Mouse (Mus musculus) neural tube, embryonic 12.5 days (tissue): Measurements from ENCODE around the gene Erbin. TPM values are rescaled to one million over a fixed set of nuclear protein-coding genes. Genes with fewer than 3 reads are reported as not detected.

Source experiments
- ATAC-seq: fragments of 200-750 bp; cut with Nextera tagmentation; 2 replicates; pipeline ENCODE4 v1.8.0; 2017; ENCODE audit warnings: low read depth, mild to moderate bottlenecking, moderate TSS enrichment, moderate library complexity; ENCODE audit not compliant: low FRiP score
- H3K27ac ChIP-seq: fragments of 300-500 bp; sonication (generic); 2 replicates; pipeline ENCODE4 v1.5.1; 2016
- H3K27me3 ChIP-seq: fragments of 300-500 bp; sonication (generic); replicated peaks from 2 replicates; pipeline ENCODE4 v1.6.1; 2016; ENCODE audit warnings: mild to moderate bottlenecking
- H3K36me3 ChIP-seq: fragments of 300-500 bp; sonication (generic); 2 replicates; pipeline ENCODE4 v1.6.1; 2016; ENCODE audit warnings: mild to moderate bottlenecking
- H3K4me1 ChIP-seq: fragments of 300-500 bp; sonication (generic); 2 replicates; pipeline ENCODE4 v1.6.1; 2016
- H3K4me2 ChIP-seq: fragments of 300-500 bp; sonication (generic); replicated peaks from 2 replicates; pipeline ENCODE4 v1.6.1; 2016; ENCODE audit warnings: mild to moderate bottlenecking
- H3K4me3 ChIP-seq: fragments of 300-500 bp; sonication (generic); 2 replicates; pipeline ENCODE4 v1.5.1; 2016
- H3K9ac ChIP-seq: fragments of 300-500 bp; sonication (generic); 2 replicates; pipeline ENCODE4 v1.6.1; 2016; ENCODE audit warnings: mild to moderate bottlenecking
- H3K9me3 ChIP-seq: fragments of 300-500 bp; sonication (generic); 2 replicates; pipeline ENCODE4 v1.6.1; 2016; ENCODE audit warnings: mild to moderate bottlenecking
- WGBS: fragments of 180-500 bp; shearing (Covaris S2); methylation state at CpG from one replicate; pipeline ENCODE4 v1.1.7; 2016; 5-methylcytosine and 5-hydroxymethylcytosine counted together
- polyA plus RNA-seq: library from polyadenylated mRNA; unstranded; fragments of >200 nt; fragmentation: Nextera tagmentation; extraction: Ambion mirVana; gene quantifications from 2 replicates; pipeline ENCODE4 v1.2.1, GENCODE M21; 2016

Gene Erbin
- polyA plus RNA-seq, 1 experiment from 2014 or later, result 19.0 TPM

DNA sequence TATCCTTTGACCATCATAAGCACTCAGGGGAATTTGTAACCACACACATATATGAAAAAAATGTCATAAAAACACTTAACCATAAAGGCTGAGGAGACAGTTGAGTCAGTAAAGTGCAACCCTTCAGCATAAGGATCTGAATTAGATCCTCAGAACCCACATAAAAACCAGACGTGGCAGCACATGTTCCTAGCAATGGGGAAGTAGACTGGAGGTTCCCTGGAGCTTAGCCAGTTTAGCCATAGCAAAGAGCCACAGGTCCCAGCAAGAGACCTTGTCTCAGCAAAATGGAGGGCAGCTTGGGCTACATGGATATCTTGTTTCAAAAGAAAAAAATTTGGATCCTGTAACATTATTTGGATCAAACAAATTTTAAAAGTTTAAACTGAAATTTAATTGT is 20.3 kb downstream of the Erbin start:
- Histone ChIP-seq H3K4me2 (no peak overlapping the region), H3K36me3 (peaks cover 7% of the 10 kb centered on the region), H3K4me1 (no peaks in the 10 kb centered on the region), H3K4me3 (no peak overlapping the region), H3K9me3 (peaks cover 10% of the 10 kb centered on the region; the same call in 1 of the 2 replicates), H3K27ac (no peak overlapping the region), H3K9ac (no peak overlapping the region), H3K27me3 (no peaks in the 10 kb centered on the region)
- WGBS, result 91% methylated on average over 1 of the region's 1 CpGs
- no peak for ATAC-seq

DNA sequence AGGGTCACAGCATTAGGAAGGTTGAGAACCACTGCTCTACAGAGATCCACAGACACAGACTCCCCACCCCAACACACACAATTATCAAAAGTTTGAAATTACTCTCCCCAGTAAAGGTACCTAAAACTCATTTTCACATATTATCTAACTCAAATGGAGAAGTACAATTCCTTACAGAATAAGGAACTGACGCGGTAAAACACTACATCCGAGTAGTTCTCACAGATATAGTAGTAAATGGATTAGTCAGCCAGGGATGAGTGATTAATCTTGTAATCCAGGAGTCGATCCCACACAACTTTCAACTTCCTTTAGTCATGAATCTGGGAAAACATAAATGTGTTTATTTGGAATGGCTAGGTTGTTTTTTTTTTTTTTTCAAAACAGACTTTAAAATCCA is 22.7 kb downstream of the Erbin start:
- no peaks in the 10 kb centered on the region for H3K4me1 ChIP-seq
- no peak overlapping the region for H3K4me2 ChIP-seq
- no peak overlapping the region for H3K4me3 ChIP-seq
- 98% methylated on average over 4 of the region's 4 CpGs for WGBS
- H3K27me3 ChIP-seq, result no peaks in the 10 kb centered on the region
- peaks cover 7% of the 10 kb centered on the region for H3K36me3 ChIP-seq
- ATAC-seq, result no peak
- H3K27ac ChIP-seq, result no peak overlapping the region
- H3K9ac ChIP-seq, result no peak overlapping the region
- peaks cover 10% of the 10 kb centered on the region; the same call in 1 of the 2 replicates for H3K9me3 ChIP-seq

DNA sequence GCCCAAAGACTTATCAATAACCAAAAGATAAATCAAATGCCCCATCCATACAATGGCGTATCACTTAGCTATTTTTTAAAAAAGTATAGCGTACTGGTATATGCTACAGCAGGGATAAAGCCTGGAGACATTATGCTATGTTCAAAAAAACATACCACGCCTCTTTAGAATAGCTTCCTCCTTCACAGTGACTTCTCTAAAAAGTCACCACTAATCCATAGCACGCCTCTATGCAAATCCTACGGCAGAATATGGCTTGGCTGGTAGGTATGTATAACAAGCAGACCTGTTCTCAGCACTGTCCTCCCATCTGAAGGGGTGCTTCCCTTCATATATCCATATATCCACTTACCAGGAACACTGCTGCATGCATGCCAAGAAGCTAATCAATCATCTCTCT is 27.2 kb downstream of the Erbin start:
- Histone ChIP-seq H3K4me1 (0 out of 2 replicates have a peak, but pooled peaks cover 10% of the 10 kb centered on the region), H3K4me3 (no peak overlapping the region), H3K27ac (no peak overlapping the region), H3K4me2 (no peak overlapping the region), H3K9me3 (0 out of 2 replicates have a peak, but pooled peaks cover 4% of the 10 kb centered on the region), H3K36me3 (0 out of 2 replicates have a peak, but pooled peaks cover 3% of the 10 kb centered on the region), H3K9ac (no peak overlapping the region), H3K27me3 (no peaks in the 10 kb centered on the region)
- no peak for ATAC-seq
- 96% methylated on average over 5 of the region's 5 CpGs for WGBS

DNA sequence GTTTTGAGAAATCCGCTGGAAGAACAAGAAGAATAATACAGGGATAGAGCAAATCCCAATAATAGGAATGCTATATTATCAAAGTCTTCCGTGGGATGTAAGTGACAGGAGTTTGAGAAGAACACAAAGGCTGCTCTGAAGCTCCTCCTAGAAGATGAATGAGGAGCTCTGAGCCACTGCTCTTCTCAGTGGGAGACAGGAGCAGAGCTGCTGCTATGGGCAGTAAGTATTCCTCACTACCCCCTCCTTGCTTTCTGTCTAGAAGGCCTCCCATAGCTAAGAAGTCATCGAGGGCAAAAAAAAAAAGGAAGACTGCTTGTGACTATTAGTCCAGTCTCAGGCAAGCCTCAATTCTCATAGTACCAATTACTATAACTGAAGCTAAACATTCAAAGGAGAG is 30.3 kb downstream of the Erbin start:
- 0 out of 2 replicates have a peak, but pooled peaks cover 10% of the 10 kb centered on the region for H3K4me1 ChIP-seq
- H3K36me3 ChIP-seq, result no peaks in the 10 kb centered on the region
- H3K4me3 ChIP-seq, result no peak overlapping the region
- no peak overlapping the region for H3K4me2 ChIP-seq
- ATAC-seq, result no peak
- no peak overlapping the region for H3K27ac ChIP-seq
- no peak overlapping the region for H3K9ac ChIP-seq
- no peaks in the 10 kb centered on the region for H3K9me3 ChIP-seq
- WGBS, result 45% methylated on average over 3 of the region's 3 CpGs
- H3K27me3 ChIP-seq, result no peaks in the 10 kb centered on the region

- WGBS, result 90% methylated on average over 3 of the region's 3 CpGs
- no peak overlapping the region for H3K4me2 ChIP-seq
- H3K9me3 ChIP-seq, result no peaks in the 10 kb centered on the region
- H3K27me3 ChIP-seq, result no peaks in the 10 kb centered on the region
- no peak overlapping the region for H3K4me3 ChIP-seq
- no peak for ATAC-seq
- H3K36me3 ChIP-seq, result no peaks in the 10 kb centered on the region
- no peak overlapping the region for H3K9ac ChIP-seq
- 0 out of 2 replicates have a peak, but pooled peaks cover 10% of the 10 kb centered on the region for H3K4me1 ChIP-seq
- no peak overlapping the region for H3K27ac ChIP-seq
Measured at GRCm38 (mm10) chr13:103886503-103886902, 33.8 kb downstream of the Erbin start.

DNA sequence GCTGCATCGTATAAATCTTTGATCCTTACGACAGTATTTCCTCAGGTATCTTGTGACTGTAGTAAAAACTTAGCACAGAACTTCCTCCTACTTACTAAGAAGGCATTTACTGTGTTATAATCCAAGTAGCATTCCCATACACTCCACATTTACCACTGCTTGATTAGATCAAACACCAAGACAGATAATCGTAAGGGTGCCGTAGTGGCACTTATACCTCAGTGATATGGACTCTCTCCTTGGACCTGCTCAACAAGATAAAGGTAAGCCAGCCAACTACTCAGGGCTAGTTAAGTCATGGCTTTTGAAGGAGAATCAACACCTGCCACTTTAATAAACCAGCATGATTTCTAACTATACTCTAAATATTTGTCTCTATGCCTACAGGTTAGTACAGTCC is 39.1 kb downstream of the Erbin start:
- WGBS, result 95% methylated on average over 4 of the region's 4 CpGs
- H3K4me3 ChIP-seq, result no peak overlapping the region
- H3K27me3 ChIP-seq, result no peaks in the 10 kb centered on the region
- peaks cover 3% of the 10 kb centered on the region; the same call in 1 of the 2 replicates for H3K36me3 ChIP-seq
- no peak overlapping the region for H3K9ac ChIP-seq
- no peak overlapping the region for H3K4me2 ChIP-seq
- ATAC-seq, result no peak
- no peaks in the 10 kb centered on the region for H3K9me3 ChIP-seq
- no peak overlapping the region for H3K27ac ChIP-seq
- no peaks in the 10 kb centered on the region for H3K4me1 ChIP-seq

GRCm38 (mm10) chr13:103876743-103877142 is 43.6 kb downstream of the Erbin start:
- H3K27me3 ChIP-seq, result no peaks in the 10 kb centered on the region
- H3K4me1 ChIP-seq, result no peaks in the 10 kb centered on the region
- no peak overlapping the region for H3K27ac ChIP-seq
- no peak overlapping the region for H3K4me3 ChIP-seq
- no peak overlapping the region for H3K9ac ChIP-seq
- no peak for ATAC-seq
- peaks cover 3% of the 10 kb centered on the region; the same call in 1 of the 2 replicates for H3K36me3 ChIP-seq
- H3K4me2 ChIP-seq, result no peak overlapping the region
- no peaks in the 10 kb centered on the region for H3K9me3 ChIP-seq

DNA sequence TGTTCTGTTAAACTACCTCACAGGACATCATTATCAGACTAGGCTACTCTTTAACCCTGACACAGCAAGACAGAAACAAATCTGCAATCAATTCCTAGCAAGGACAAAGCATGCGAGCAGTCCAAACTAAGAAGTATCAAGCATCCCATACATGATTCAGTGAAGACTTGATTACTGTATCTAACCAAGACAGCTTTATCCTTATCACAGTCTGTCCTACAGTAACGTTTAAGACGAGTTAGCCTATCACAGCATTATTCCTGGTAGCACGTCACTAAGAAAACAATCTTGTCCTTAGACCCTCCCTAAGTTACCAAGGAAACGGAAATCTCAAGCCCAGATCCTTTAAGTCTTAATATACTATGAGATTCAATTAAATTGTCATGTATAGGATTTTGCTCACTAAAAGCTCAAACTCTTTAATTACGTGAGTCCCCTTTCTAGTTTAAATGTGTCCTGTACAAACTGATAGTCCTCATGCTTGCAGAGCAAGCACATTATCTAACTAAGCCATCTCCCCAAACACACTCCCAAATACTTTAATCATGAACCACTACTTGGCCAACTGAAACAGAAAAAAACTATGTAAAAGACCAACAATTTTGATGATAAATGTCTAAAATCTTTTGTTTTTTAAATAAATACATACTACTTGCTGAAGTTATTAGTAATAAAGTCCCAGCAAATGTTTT is 44.3 kb downstream of the Erbin start:
- no peak overlapping the region for H3K4me3 ChIP-seq
- H3K9me3 ChIP-seq, result no peaks in the 10 kb centered on the region
- 92% methylated on average over 6 of the region's 6 CpGs for WGBS
- H3K4me1 ChIP-seq, result no peaks in the 10 kb centered on the region
- no peak overlapping the region for H3K4me2 ChIP-seq
- H3K36me3 ChIP-seq, result peaks cover 3% of the 10 kb centered on the region; the same call in 1 of the 2 replicates
- H3K9ac ChIP-seq, result no peak overlapping the region
- no peak for ATAC-seq
- no peak overlapping the region for H3K27ac ChIP-seq
- H3K27me3 ChIP-seq, result no peaks in the 10 kb centered on the region

GRCm38 (mm10) chr13:103870786-103871185 is 49.5 kb downstream of the Erbin start:
- H3K9me3 ChIP-seq, result no peaks in the 10 kb centered on the region
- H3K36me3 ChIP-seq, result peaks cover 4% of the 10 kb centered on the region
- ATAC-seq, result no peak
- no peak overlapping the region for H3K4me2 ChIP-seq
- H3K4me1 ChIP-seq, result no peaks in the 10 kb centered on the region
- no peak overlapping the region for H3K27ac ChIP-seq
- no peaks in the 10 kb centered on the region for H3K27me3 ChIP-seq
- 89% methylated on average over 3 of the region's 3 CpGs for WGBS
- no peak overlapping the region for H3K4me3 ChIP-seq
- H3K9ac ChIP-seq, result no peak overlapping the region

GRCm38 (mm10) chr13:103870117-103870516 is 50.2 kb downstream of the Erbin start:
- Histone ChIP-seq H3K4me2 (no peak overlapping the region), H3K27me3 (no peaks in the 10 kb centered on the region), H3K4me1 (no peaks in the 10 kb centered on the region), H3K9ac (no peak overlapping the region), H3K9me3 (no peaks in the 10 kb centered on the region), H3K27ac (no peak overlapping the region), H3K36me3 (peaks cover 4% of the 10 kb centered on the region), H3K4me3 (no peak overlapping the region)
- WGBS, result 98% methylated on average over 1 of the region's 1 CpGs
- no peak for ATAC-seq

- Histone ChIP-seq H3K36me3 (peaks cover 9% of the 10 kb centered on the region), H3K4me1 (no peaks in the 10 kb centered on the region), H3K27ac (no peak overlapping the region), H3K4me3 (no peak overlapping the region), H3K4me2 (no peak overlapping the region), H3K9ac (no peak overlapping the region), H3K9me3 (no peaks in the 10 kb centered on the region), H3K27me3 (no peaks in the 10 kb centered on the region)
- no peak for ATAC-seq
- 55% methylated on average over 1 of the region's 1 CpGs for WGBS
Measured at GRCm38 (mm10) chr13:103868875-103869274, 51.4 kb downstream of the Erbin start.

DNA sequence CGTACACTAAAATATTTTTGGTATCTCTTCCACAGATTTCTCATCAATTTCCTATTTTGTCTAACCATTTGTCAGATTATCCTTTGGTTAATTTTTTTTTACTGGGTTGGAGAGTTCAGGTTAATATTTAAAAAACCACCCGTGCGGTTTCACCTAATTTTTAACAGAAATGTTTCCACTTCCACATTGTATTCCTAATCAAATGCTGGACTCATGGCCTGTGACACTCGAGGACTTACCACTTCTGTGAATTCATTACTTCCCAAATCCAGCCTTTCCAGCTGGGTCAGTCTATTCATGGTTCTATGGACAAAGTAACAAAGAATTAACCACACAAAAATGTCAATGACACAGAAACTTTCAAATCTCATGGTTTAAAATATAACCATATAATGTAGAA is 58.3 kb downstream of the Erbin start:
- no peaks in the 10 kb centered on the region for H3K4me1 ChIP-seq
- H3K27ac ChIP-seq, result no peak overlapping the region
- no peak overlapping the region for H3K4me2 ChIP-seq
- no peaks in the 10 kb centered on the region for H3K9me3 ChIP-seq
- peaks cover 16% of the 10 kb centered on the region for H3K36me3 ChIP-seq
- no peak overlapping the region for H3K9ac ChIP-seq
- no peak for ATAC-seq
- no peak overlapping the region for H3K4me3 ChIP-seq
- no peaks in the 10 kb centered on the region for H3K27me3 ChIP-seq
- WGBS, result 86% methylated on average over 4 of the region's 4 CpGs

- Histone ChIP-seq H3K9ac (no peak overlapping the region), H3K27ac (no peak overlapping the region), H3K27me3 (no peaks in the 10 kb centered on the region), H3K9me3 (no peaks in the 10 kb centered on the region), H3K4me1 (no peaks in the 10 kb centered on the region), H3K36me3 (peaks cover 19% of the 10 kb centered on the region), H3K4me3 (no peak overlapping the region), H3K4me2 (no peak overlapping the region)
- no peak for ATAC-seq
- 92% methylated on average over 2 of the region's 2 CpGs for WGBS
Measured at GRCm38 (mm10) chr13:103859041-103859440, 61.3 kb downstream of the Erbin start.
